Mouse (Mus musculus) liver, adult 2 months (tissue): Measurements from ENCODE around the gene Gpx4. TPM values are rescaled to one million over a fixed set of nuclear protein-coding genes. Genes with fewer than 3 reads are reported as not detected.

Source experiments
- DNase-seq: peaks from one replicate; pipeline ENCODE4 v3.0.0-alpha.2; 2011; ENCODE audit warnings: low read depth, low spot score; ENCODE audit errors: extremely low read depth
- H3K27ac ChIP-seq: fragments of 200-500 bp; replicated peaks from 2 replicates; pipeline ENCODE4 v1.5.1; 2012; ENCODE audit warnings: low read depth, mild to moderate bottlenecking, control low read depth, inconsistent platforms, low read length; ENCODE audit not compliant: insufficient read depth
- H3K27me3 ChIP-seq: fragments of 200-500 bp; 2 replicates; pipeline ENCODE4 v1.6.1; 2012; ENCODE audit warnings: mild to moderate bottlenecking, moderate library complexity, low read length, inconsistent platforms; ENCODE audit not compliant: control insufficient read depth, insufficient read depth
- H3K36me3 ChIP-seq: fragments of 200-500 bp; 2 replicates; pipeline ENCODE4 v1.6.1; 2012; ENCODE audit warnings: low read length, inconsistent platforms; ENCODE audit not compliant: control insufficient read depth, insufficient read depth
- H3K4me1 ChIP-seq: fragments of 200-500 bp; 2 replicates; pipeline ENCODE4 v1.6.1; 2011; ENCODE audit warnings: low read length; ENCODE audit not compliant: control insufficient read depth, insufficient read depth
- H3K4me3 ChIP-seq: fragments of 200-500 bp; 2 replicates; pipeline ENCODE4 v1.5.1; 2011; ENCODE audit warnings: low read depth, mild to moderate bottlenecking, control low read depth, low read length, moderate library complexity; ENCODE audit not compliant: insufficient read depth
- H3K79me2 ChIP-seq: fragments of 200-500 bp; 2 replicates; pipeline ENCODE4 v1.6.1; 2012; ENCODE audit warnings: inconsistent platforms, mild to moderate bottlenecking, low read length, moderate library complexity; ENCODE audit not compliant: control insufficient read depth, insufficient read depth
- H3K9ac ChIP-seq: fragments of 200-500 bp; 2 replicates; pipeline ENCODE4 v1.6.1; 2012; ENCODE audit warnings: low read depth, mild to moderate bottlenecking, control low read depth, inconsistent platforms, low read length
- CTCF ChIP-seq: fragments of 200-500 bp; IDR thresholded peaks from 2 replicates; pipeline ENCODE4 v1.5.1; 2011; ENCODE audit warnings: low read depth, low read length, control low read depth
- POLR2A ChIP-seq: fragments of 200-500 bp; IDR thresholded peaks from 2 replicates; pipeline ENCODE4 v1.6.1; 2011; ENCODE audit warnings: low read length, control low read depth; ENCODE audit not compliant: insufficient read depth; ENCODE audit errors: extremely low read depth
- WGBS: fragments of 180-500 bp; shearing (Covaris S2); methylation state at CpG from one replicate; pipeline ENCODE4 v1.1.7; 2018; 5-methylcytosine and 5-hydroxymethylcytosine counted together
- polyA plus RNA-seq: library from polyadenylated mRNA; depleted of rRNA; stranded (reverse); fragments of >200 nt; gene quantifications from 2 replicates; pipeline ENCODE4 v1.2.3, GENCODE M21; 2012
- total RNA-seq: library from RNA; depleted of rRNA; stranded (reverse); fragments of >200 nt; gene quantifications from 2 replicates; pipeline ENCODE4 v1.2.3, GENCODE M21; 2014

Gene Gpx4
- total and polyA plus RNA-seq, 2 experiments = 535 to 752 TPM

DNA sequence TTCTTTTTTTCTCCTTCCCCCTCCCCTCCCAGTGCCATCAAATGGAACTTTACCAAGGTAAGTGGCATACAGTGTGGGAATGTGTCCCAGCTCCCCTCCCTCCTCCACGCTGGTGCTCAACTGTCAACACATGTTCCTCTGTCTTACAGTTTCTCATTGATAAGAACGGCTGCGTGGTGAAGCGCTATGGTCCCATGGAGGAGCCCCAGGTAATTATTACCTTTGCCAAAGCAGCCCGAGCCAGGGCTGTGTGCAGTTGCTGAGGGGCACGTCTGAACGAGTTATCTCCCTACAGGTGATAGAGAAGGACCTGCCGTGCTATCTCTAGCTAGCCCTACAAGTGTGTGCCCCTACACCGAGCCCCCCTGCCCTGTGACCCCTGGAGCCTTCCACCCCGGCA is 8.9 kb downstream of the Gpx4 start:
- H3K4me3 ChIP-seq = no peak overlapping the region
- peaks cover 21% of the 10 kb centered on the region for H3K4me1 ChIP-seq

DNA sequence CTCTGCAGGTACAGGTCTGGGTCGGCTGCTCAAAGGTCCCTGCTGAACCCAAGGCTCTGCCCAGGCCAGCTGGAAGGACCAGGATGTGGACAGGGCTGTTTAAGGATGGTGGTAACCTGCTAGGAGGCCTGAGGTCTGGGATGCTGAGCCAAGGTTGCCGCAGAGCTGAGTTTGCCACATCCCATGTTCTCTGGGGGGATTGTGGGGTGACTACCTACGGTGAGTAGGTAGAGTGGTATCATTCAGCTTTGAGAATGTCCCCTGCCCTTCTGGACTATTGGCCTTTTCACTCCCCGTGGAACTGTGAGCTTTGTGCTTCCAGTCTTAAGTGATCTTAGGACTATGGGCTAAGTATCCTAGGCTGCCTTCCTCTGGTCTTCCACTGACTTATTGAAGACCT is 9.5 kb downstream of the Gpx4 start:
- Histone ChIP-seq H3K27me3 (no peaks in the 10 kb centered on the region), H3K36me3 (peaks cover 21% of the 10 kb centered on the region), H3K9ac (no peak overlapping the region), H3K4me1 (peaks cover 18% of the 10 kb centered on the region), H3K4me3 (no peak overlapping the region), H3K27ac (no peak overlapping the region), H3K79me2 (peaks cover 7% of the 10 kb centered on the region; the same call in 1 of the 2 replicates)
- no peak for TF ChIP-seq POLR2A
- no peak for TF ChIP-seq CTCF
- 44% methylated on average over 4 of the region's 4 CpGs for WGBS
- DNase-seq = peak; percentile 40

More for the DNA sequence above, 8.9 kb downstream of the Gpx4 start:
- no peak for DNase-seq
- TF ChIP-seq CTCF (no peak), POLR2A (no peak)
- WGBS = 35% methylated on average over 9 of the region's 10 CpGs
- peaks cover 20% of the 10 kb centered on the region for H3K36me3 ChIP-seq
- H3K27ac ChIP-seq = no peak overlapping the region
- no peaks in the 10 kb centered on the region for H3K27me3 ChIP-seq
- no peak overlapping the region for H3K9ac ChIP-seq
- H3K79me2 ChIP-seq = peaks cover 7% of the 10 kb centered on the region; the same call in 1 of the 2 replicates

DNA sequence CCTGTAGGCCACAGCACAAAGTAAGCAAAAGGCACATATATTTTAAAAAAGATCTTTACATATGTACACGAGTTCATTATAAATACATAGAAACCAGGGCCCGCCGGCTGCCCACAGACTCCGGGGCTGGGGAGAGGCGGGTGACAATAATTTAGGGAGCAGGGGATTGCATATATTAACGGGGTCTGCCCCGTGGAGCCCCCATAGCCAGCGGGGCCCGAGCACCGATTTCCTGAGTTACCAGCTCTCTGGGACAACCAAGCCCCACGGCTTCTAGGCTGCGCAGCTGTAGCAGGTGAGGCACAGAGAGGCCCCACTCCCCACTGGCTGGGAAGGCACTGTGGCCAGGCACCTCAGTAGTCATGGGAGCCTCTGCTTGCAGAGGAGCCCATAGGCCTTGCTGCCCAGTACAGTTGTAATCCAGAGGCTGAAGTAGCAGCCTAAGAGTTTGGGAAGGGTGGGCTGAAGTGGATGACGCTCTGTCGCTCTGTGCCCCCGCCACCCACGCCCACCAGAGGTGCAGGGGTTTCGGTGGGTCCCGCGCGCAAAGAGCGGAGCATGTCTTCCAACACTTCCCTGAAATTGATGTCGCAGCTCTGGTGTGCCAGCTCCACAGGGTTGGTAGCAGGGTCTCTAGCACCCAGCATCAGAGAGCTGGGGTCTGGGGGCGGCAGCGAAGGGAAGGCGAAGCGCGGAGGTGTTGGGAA is 10.2 kb downstream of the Gpx4 start:
- Histone ChIP-seq H3K4me1 (peaks cover 16% of the 10 kb centered on the region), H3K4me3 (no peak overlapping the region), H3K36me3 (peaks cover 23% of the 10 kb centered on the region), H3K9ac (no peak overlapping the region), H3K27ac (no peak overlapping the region), H3K27me3 (no peaks in the 10 kb centered on the region), H3K79me2 (peaks cover 7% of the 10 kb centered on the region; the same call in 1 of the 2 replicates)
- DNase-seq = no peak
- TF ChIP-seq CTCF (no peak), POLR2A (0 out of 2 replicates have a peak, but pooled peaks have one; percentile 17)
- WGBS = 91% methylated on average over 27 of the region's 27 CpGs

DNA sequence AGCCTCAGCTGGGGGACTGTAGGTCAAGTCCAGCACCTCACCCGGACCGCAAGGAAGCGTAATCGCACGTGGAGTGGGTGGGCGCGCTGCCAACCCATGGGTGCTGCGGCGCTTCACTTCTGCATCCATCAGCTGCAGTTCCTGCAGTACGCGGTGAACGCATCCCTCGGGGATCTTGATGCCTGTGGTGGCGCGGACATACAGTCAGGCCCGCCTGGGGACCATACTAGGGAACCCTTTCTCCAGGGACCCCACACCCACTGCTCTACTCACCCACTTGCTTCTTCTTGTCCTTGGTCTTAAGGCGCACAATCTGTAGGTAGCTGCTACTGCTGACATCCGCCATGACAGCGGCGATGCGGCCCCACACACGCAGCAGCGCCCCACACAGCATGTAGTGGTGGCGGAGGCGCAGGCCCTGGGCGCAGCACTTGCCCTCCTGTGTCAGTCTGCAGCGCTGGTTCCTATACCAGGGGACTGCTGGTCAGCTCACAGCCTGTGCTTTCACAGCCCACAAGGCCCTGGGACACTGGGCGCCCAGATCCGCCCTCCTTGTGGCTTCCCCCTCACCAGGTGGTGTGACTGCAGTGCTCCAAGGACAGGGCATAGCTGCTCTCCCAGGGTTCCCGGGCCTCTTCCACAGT is 10.8 kb downstream of the Gpx4 start:
- H3K4me3 ChIP-seq = no peak overlapping the region
- no peaks in the 10 kb centered on the region for H3K27me3 ChIP-seq
- no peak overlapping the region for H3K27ac ChIP-seq
- DNase-seq = no peak
- H3K36me3 ChIP-seq = peaks cover 28% of the 10 kb centered on the region
- 78% methylated on average over 30 of the region's 30 CpGs for WGBS
- peaks cover 7% of the 10 kb centered on the region; the same call in 1 of the 2 replicates for H3K79me2 ChIP-seq
- peaks cover 10% of the 10 kb centered on the region for H3K4me1 ChIP-seq
- no peak overlapping the region for H3K9ac ChIP-seq
- TF ChIP-seq CTCF = no peak
- TF ChIP-seq POLR2A = 0 out of 2 replicates have a peak, but pooled peaks have one; percentile 17

DNA sequence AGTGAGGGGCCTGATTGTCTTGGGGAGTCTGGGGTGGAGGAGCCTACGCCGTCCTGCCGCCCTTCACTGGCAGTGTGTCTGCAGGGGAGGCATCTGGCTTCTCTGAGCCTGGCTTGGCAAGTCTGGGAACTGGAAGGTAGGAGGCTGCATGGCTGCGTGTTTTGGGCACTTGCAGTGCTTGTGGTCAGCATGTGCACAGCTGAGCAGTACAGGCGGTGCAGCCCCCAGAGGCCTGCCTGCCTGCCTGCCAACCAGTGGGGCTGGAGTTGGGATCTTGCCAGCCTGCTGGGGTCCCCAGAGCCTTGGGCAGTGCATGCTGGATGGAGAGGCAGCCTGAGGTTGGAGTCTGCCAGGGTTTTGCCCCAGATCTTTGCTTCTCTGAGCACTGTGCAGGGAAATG is 16.1 kb downstream of the Gpx4 start:
- WGBS = 97% methylated on average over 5 of the region's 5 CpGs
- H3K27me3 ChIP-seq = no peaks in the 10 kb centered on the region
- H3K9ac ChIP-seq = no peak overlapping the region
- H3K27ac ChIP-seq = no peak overlapping the region
- H3K79me2 ChIP-seq = no peaks in the 10 kb centered on the region
- H3K4me3 ChIP-seq = no peak overlapping the region
- H3K36me3 ChIP-seq = peaks cover 16% of the 10 kb centered on the region
- H3K4me1 ChIP-seq = no peaks in the 10 kb centered on the region
- no peak for DNase-seq
- TF ChIP-seq CTCF (no peak), POLR2A (no peak)
